Mouse (Mus musculus): ENCODE measurements around the gene Thap2.
A peak's percentile ranks its signal among the peaks of the same experiment; 100 is the strongest.

DNA sequence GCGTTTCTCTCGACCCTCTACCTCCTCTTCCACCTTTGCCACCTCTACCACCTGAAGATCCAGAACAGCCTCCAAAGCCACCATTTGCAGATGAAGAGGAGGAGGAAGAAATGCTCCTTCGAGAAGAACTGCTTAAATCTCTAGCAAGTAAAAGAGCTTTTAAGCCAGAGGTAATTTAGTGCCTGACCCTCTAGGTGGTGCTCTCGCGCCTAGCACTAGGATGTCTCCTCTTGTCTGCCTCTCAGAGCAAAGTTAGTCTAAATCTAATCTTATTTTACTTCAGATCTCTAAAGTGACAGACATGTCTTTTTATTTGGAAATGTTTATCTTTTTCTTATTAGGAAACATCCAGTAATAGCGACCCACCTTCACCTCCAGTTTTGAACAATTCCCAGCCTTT is 22.1 kb upstream of the Thap2 start:
- TF ChIP-seq EP300 (IDR thresholded peaks at IDR 0.05; ENCODE audit: low read depth) (no peak), CTCF (IDR thresholded peaks at IDR 0.05; ENCODE audit: low read depth) (peak; percentile 74)
